Mouse (Mus musculus) thymus, adult 2 months (tissue): ENCODE results near the gene Mxi1.

Experiments used
- CTCF ChIP-seq: fragments of 200-500 bp; IDR thresholded peaks from 2 replicates; pipeline ENCODE4 v1.5.1; 2012; ENCODE audit warnings: mild to moderate bottlenecking, control low read depth, low read length, moderate library complexity, borderline replicate concordance; ENCODE audit not compliant: control insufficient read depth, poor library complexity, insufficient read depth; ENCODE audit errors: extremely low read depth
- POLR2A ChIP-seq: fragments of 200-500 bp; IDR thresholded peaks from 2 replicates; pipeline ENCODE4 v1.6.1; 2012; ENCODE audit warnings: mild to moderate bottlenecking, low read length, control low read depth, moderate library complexity; ENCODE audit not compliant: control insufficient read depth, poor library complexity, insufficient read depth; ENCODE audit errors: extremely low read depth

- TF ChIP-seq CTCF (no peak), POLR2A (no peak)
These were observed 99.5 kb downstream of the Mxi1 start for GRCm38 (mm10) chr19:53409663-53410307.
